Mouse (Mus musculus): ENCODE data around the gene S100a13. TPM values are rescaled to one million over a fixed set of nuclear protein-coding genes. Genes with fewer than 3 reads are reported as not detected.

S100a13 gene
- polyA plus RNA-seq (2017; shearing (Covaris generic)), result 79.7 TPM

GRCm38 (mm10) chr3:90513796-90514590 lies at the start of gene S100a13, which contains the start of gene S100a1:
Gene S100a13, plus strand, starts transcription at chr3:90514435.
Gene S100a1, minus strand, starts transcription at chr3:90514392.

GRCm38 (mm10) chr3:90465686-90466310 lies 48.4 kb upstream of the S100a13 start, which contains the start of gene Npr1:
Gene Npr1, minus strand, starts transcription at chr3:90465866.

GRCm38 (mm10) chr3:90475831-90476611 lies 38.2 kb upstream of the S100a13 start, which contains the start of gene Ilf2:
Gene Ilf2, plus strand, starts transcription at chr3:90476126.

GRCm38 (mm10) chr3:90490696-90491256 lies 23.5 kb upstream of the S100a13 start, which contains the start of gene Snapin:
Gene Snapin, minus strand, starts transcription at chr3:90491033.

DNA sequence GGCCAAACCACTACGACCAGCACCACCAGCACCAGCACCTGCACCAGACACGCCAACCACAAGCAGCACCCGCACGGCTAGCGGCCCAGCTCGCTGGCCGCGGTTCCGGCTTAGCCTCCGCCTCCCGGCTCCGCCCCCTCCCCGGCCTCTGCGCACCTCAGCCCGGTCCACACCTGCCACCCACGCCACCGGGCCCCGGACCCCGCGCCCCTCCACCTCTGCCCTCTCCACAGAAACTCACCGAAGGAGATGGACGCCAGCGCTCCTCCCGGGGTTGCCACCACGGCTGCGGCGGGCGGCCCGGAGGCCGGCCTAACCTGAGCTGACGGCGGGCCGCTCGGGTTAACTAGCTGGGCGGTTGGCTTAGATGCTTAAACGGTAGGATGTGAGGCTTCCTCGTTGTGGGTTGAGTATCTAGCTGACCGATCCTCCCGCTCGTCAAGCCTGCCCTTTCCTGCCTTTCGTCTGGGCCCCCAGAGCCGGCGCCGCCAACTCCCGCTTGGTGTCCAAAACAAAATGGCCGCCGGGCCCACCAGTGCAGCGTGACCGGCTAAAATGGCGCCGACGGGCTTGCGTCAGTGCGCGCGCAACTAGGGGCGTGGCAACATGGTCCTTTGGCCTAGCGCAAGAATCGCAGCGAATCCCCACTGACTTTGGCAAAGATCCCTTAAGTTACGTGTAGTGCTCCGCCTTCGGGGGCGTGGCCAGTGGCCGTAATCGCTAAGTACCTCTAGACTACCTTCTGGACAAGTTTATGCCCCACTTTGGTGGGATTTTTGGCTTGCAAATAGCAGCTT lies 5.1 kb upstream of the S100a13 start, which contains the start of gene Chtop:
Chtop (minus strand) TSS at position 549 of the 797 bp plus-strand sequence.

DNA sequence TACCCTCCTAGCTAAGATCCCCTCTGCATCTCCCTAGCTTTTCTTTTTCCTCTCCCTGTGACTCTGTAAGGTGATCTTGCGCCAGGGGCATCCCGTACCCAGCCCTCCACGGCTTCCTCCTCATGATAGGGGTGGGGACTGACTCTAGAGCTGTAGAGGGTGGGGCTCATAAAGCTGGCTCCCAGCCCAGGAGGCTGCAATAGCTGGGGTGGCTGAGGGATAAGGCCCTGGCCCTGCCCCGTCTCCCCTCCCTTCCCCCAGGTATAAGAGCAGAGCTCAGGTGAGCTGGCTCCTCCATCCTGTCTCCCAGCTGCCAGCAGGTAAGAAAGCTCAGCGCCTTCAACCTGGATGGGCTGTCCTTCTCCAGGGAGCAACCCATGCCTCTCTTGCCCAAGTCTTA lies 12.3 kb downstream of the S100a13 start, which contains the start of gene S100a14:
S100a14 (plus strand) TSS at position 277 of the 400 bp plus-strand sequence.

GRCm38 (mm10) chr3:90537141-90537904 lies 23.1 kb downstream of the S100a13 start, which contains the start of gene S100a16:
Gene S100a16, plus strand, starts transcription at chr3:90537254.

GRCm38 (mm10) chr3:90560008-90560628 lies 45.9 kb downstream of the S100a13 start, which contains the start of gene S100a3:
Gene S100a3, plus strand, starts transcription at chr3:90560578.

Other genes starting within 250 kb of the S100a13 start
- 40.7 TPM for gene Dennd4b, start 249.2 kb upstream of the S100a13 start, polyA plus RNA-seq (2017; shearing (Covaris generic))
- 14.9 TPM for gene Gatad2b, start 221.3 kb upstream of the S100a13 start, polyA plus RNA-seq (2017; shearing (Covaris generic))
- not detected for gene Slc27a3, start 124.5 kb upstream of the S100a13 start, polyA plus RNA-seq (2017; shearing (Covaris generic))
- 19.2 TPM for gene Ints3, start 80.8 kb upstream of the S100a13 start, polyA plus RNA-seq (2017; shearing (Covaris generic))
- gene Npr1, start 48.6 kb upstream of the S100a13 start, polyA plus RNA-seq (2017; shearing (Covaris generic)), result not detected
- gene Ilf2, start 38.3 kb upstream of the S100a13 start, polyA plus RNA-seq (2017; shearing (Covaris generic)), result 105 TPM
- 60.6 TPM for gene Snapin, start 23.4 kb upstream of the S100a13 start, polyA plus RNA-seq (2017; shearing (Covaris generic))
- gene Chtop, start 4.9 kb upstream of the S100a13 start, polyA plus RNA-seq (2017; shearing (Covaris generic)), result 177 TPM
- 0.63 TPM for gene S100a1, start within 50 bp of the S100a13 start, polyA plus RNA-seq (2017; shearing (Covaris generic))
- gene S100a14, start 12.4 kb downstream of the S100a13 start, polyA plus RNA-seq (2017; shearing (Covaris generic)), result not detected
- gene S100a16, start 22.8 kb downstream of the S100a13 start, polyA plus RNA-seq (2017; shearing (Covaris generic)), result not detected
- gene S100a3, start 46.1 kb downstream of the S100a13 start, polyA plus RNA-seq (2017; shearing (Covaris generic)), result not detected
- gene S100a2, start 75.8 kb downstream of the S100a13 start, polyA plus RNA-seq (2017; shearing (Covaris generic)), result not detected
- gene Gm42674, start 87.5 kb downstream of the S100a13 start, polyA plus RNA-seq (2017; shearing (Covaris generic)), result not detected
- gene S100a4, start 89.3 kb downstream of the S100a13 start, polyA plus RNA-seq (2017; shearing (Covaris generic)), result 1.00 TPM
- not detected for gene S100a5, start 94.1 kb downstream of the S100a13 start, polyA plus RNA-seq (2017; shearing (Covaris generic))
- 1.1 TPM for gene S100a6, start 98.4 kb downstream of the S100a13 start, polyA plus RNA-seq (2017; shearing (Covaris generic))
- not detected for gene S100a7a, start 139.6 kb downstream of the S100a13 start, polyA plus RNA-seq (2017; shearing (Covaris generic))
- not detected for gene S100a8, start 154.5 kb downstream of the S100a13 start, polyA plus RNA-seq (2017; shearing (Covaris generic))
- not detected for gene S100a9, start 181.3 kb downstream of the S100a13 start, polyA plus RNA-seq (2017; shearing (Covaris generic))
- not detected for gene Pglyrp4, start 212.5 kb downstream of the S100a13 start, polyA plus RNA-seq (2017; shearing (Covaris generic))